Mouse (Mus musculus): ENCODE measurements around the gene Med26. TPM values are rescaled to one million over a fixed set of nuclear protein-coding genes. Genes with fewer than 3 reads are reported as not detected.

The Med26 gene
- total RNA-seq, 2 experiments from 2014 or later: 7.3 to 9.8 TPM

GRCm38 (mm10) chr8:72491680-72492621 lies 56.1 kb downstream of the Med26 start, which contains the start of gene Slc35e1:
Gene Slc35e1 (minus strand): TSS chr8:72492614.
- DNase-seq: no peak

DNA sequence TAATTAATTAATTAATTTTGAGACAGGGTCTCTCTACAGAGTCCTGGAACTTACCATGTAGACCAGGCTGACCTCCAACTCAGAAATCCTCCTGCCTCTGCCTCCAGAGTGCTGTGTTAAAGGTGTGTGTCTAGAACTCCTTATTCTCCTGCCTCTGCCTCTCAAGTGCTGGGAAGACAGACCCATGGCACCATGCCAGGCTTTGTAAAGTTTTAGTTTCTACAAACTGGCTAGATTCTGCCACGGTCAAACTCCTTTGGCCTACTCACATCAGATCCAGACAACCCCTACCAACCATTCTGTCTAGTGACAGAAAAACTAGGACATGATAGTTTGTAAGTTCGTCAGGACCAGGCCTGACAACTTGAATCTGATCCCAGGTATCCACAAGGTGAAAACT lies 57.1 kb downstream of the Med26 start:
- DNase-seq: no peak

GRCm38 (mm10) chr8:72487014-72487413 lies 61.1 kb downstream of the Med26 start:
- DNase-seq: no peak

GRCm38 (mm10) chr8:72485456-72486199 lies 62.4 kb downstream of the Med26 start:
- peak; percentile 55 to 68 for DNase-seq

DNA sequence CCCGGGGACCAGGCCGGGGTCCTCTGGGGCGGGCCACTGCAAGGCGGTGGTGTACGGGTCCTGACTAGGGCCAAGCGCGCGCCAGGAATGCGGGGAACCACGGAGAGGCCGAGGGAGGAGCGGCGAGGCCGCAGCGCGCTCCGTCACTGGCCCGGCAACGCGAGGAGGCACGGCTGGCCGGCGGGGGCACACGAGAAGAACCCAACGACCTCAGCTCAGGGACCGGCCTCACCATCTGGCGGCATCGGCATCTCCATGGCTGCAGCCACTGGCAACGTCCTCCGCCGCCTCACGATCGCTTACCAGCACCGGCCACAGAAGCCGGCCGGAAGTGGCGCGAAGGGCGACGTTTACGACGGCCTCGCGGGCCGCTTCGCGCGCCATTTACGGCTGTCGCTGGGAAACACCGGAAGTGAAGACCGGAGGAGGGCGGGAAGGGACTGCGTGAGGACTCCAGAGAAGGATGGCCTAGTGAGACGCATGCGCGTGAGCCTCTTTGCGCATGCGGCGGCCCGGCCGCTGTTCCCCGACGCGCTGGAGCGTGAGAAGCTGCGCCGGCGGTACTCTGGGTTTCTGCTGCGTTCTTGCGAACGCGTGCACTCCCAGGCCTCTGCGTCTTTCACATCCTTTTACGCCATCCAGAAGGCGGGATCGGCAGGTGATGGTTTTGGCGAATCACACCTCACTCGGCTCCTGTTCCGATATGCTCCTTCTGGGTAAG lies 73.1 kb downstream of the Med26 start, which contains the start of gene Cherp:
Gene Cherp, minus strand, starts transcription at position 401 of the 721 bp plus-strand sequence.
- peak; percentile 96 to 99 for DNase-seq

- DNase-seq: no peak
These were observed 77.4 kb downstream of the Med26 start for GRCm38 (mm10) chr8:72470684-72471083.

GRCm38 (mm10) chr8:72469984-72470383 lies 78.1 kb downstream of the Med26 start:
- no peak for DNase-seq

- no peak for DNase-seq
These were observed 78.8 kb downstream of the Med26 start for GRCm38 (mm10) chr8:72469243-72469642.

GRCm38 (mm10) chr8:72464211-72464610 lies 83.9 kb downstream of the Med26 start:
- DNase-seq: no peak

DNA sequence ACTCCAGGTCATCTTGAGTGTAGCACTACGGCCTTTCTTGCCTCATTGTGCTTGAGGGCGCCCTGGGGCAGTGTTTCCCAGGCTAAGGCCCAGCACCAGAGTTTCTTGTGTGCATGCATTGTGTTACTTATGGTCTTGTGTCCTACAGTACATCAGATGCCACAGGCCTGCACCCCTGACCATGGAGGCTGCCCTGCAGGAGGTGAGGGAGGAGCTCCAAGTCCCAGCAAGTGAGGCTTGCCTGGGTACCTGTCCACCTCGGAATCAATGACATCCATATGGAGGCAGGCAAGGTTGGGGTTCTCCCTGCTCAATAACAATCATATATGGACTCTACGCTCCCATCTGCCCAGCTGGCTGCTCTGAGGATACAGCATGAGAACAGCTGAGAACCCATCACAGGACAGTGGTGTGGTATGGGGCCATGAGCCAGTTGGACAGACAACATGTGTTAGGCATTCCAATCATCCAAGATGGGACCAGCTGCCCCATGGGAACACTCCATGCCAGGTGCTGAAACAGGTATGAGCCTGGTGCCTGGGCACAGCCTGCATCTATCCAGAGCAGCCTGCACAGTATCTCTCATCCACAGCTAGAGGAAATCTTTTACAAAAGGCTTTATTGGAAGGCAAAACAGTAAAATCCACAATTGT lies 88.1 kb downstream of the Med26 start:
- no peak for DNase-seq

DNA sequence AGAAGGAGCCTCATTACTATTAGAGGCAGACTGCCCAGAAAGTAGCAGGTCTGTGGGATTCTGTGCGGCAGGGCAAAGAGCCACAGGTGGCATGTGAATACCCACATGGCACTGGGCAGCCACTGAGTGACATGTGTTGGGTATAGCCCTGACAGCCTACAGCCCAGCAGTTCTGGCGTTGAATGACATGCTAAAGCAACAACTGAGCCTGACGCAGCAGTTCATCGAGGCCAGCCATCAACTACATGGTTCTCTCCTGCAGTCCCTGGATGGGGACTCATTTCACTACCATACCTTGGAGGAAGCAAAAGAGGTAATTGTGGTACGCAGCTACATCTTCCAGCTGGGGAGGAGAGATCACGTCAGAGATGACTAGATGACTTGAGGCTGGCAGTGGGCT lies 89.6 kb downstream of the Med26 start:
- DNase-seq: no peak

DNA sequence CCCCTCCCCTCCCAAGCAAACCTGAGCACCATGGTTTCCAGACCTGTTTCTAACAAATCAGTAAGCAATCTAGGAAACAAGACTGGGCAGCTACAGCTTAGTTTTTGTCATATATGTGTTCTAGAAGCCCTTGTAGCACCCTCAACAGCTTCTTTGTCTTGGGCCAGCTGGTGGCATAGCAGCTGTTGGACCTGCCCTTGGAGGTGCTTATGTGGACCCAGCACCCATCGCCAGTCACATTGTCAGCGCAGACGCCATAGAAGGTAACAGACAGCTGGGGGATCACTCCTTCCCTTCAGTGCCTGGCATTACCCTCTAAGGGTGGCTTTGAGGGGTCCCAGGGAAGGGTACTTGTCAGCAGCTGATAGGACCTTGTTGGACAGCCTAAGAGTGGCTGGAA lies 90.3 kb downstream of the Med26 start:
- no peak for DNase-seq

GRCm38 (mm10) chr8:72455317-72455716 lies 92.8 kb downstream of the Med26 start:
- DNase-seq: no peak

DNA sequence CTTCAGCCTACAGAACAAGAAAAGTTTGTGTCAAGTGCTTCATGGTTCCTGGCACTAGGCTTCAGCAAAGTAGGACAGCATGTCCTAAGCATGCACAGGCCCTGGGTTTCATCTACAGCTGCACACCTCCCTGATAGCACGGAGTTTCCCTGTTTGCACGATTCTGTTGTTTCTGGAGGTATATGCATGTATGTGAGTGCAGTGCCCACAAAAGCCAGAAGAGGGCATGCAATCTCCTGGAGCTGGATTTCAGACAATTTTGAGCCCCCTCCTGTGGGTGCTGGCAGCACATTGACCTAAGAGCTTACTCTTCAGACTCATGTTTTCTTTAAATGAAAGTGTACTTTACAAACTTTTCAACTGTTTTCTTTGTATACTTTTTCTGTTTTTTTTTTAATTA lies 94.2 kb downstream of the Med26 start:
- no peak for DNase-seq

DNA sequence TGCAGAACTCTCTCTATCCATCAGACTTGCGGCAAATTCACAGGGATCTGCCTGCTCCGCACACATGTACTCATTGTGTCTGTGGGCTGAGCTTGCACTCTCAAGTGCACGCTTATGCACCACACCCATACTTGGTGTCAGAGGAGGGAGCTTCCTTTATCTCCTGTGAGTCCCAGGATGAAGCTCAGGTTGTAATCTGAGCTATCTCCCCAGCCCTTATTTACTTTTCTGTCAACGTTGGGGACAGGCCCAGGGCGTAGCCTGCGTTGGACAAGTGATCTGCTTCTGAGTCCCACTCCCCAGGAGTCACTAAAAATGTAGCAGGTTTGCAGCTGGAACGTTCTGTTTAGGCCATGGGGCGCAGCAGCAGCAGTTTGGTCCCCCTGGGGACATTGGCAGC lies 96.6 kb downstream of the Med26 start:
- DNase-seq: no peak

DNA sequence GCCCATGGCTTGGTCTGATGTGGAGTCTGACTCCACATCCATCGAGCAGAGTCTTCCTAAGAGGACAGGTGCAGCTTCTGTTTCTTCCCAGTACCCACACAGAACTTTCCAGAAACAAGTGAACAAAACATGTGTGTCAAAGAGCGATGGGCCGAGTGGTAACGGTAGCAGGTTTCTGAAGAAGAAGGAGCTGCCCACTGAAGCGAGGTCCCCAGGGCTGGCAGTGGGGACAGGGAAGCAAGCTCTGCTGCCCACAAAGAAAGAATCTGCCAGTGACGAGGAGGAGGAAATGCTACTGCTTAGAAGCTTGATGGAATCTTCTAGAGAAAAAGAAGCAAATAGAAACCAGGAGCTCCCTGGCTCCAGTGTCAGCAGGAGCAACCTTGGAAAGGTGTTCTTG lies 103.0 kb downstream of the Med26 start:
- DNase-seq: no peak

Small RNA genes lying within 50 kb of the gene (microRNA-seq; reads per million reads assigned to microRNA genes)
- gene Gm28019: 0 reads per million in 2 experiments
- 1.1 to 3.5 reads per million in 2 experiments for gene Mir7068

Other genes with a start within 250 kb of the Med26 start
- 1 to 10 TPM; 5.9 to 9.5 TPM for gene Gm10282, start 243.0 kb downstream of the Med26 start, total RNA-seq (2021)
- 10 to 100 TPM; 74.3 to 76.9 TPM for gene Klf2, start 229.2 kb downstream of the Med26 start, total RNA-seq (2021)
- gene Eps15l1, start 126.8 kb downstream of the Med26 start, total RNA-seq (2021): 10 to 100 TPM; 35.5 to 41.0 TPM
- 10 to 100 TPM; 17.0 to 24.2 TPM for gene Calr3, start 104.4 kb downstream of the Med26 start, total RNA-seq (2021)
- 1 to 10 TPM; 4.6 to 5.0 TPM for gene 1700030K09Rik, start 104.4 kb downstream of the Med26 start, total RNA-seq (2021)
- gene Cherp, start 73.0 kb downstream of the Med26 start, total RNA-seq (2021): 10 to 100 TPM; 23.1 to 33.6 TPM
- gene Slc35e1, start 55.7 kb downstream of the Med26 start, total RNA-seq (2021): 10 to 100 TPM; 73.6 to 73.7 TPM
- gene Smim7, start 22.8 kb upstream of the Med26 start, total RNA-seq (2021): 100 to 1,000 TPM; 118 to 130 TPM
- gene Tmem38a, start 23.8 kb upstream of the Med26 start, total RNA-seq (2021): 100 to 1,000 TPM; 474 to 492 TPM
- gene Nwd1, start 98.4 kb upstream of the Med26 start, total RNA-seq (2021): under 1 TPM; 0.27 to 0.54 TPM
- 10 to 100 TPM; 76.0 to 78.8 TPM for gene Sin3b, start 175.0 kb upstream of the Med26 start, total RNA-seq (2021)
- gene F2rl3, start 213.6 kb upstream of the Med26 start, total RNA-seq (2021): 1 to 10 TPM in 1 of 2 experiments, under 1 TPM in 1; 0.69 to 1.2 TPM

All from heart, adult 18-20 months (tissue).